Mouse (Mus musculus) hindbrain, embryonic 11.5 days (tissue): ENCODE data around the gene Mmp24. TPM values are rescaled to one million over a fixed set of nuclear protein-coding genes. Genes with fewer than 3 reads are reported as not detected.

Source experiments
- polyA plus RNA-seq: library from polyadenylated mRNA; unstranded; fragments of >200 nt; fragmentation: Nextera tagmentation; extraction: Ambion mirVana; gene quantifications from 2 replicates; pipeline ENCODE4 v1.2.1, GENCODE M21; 2014

Gene Mmp24
- polyA plus RNA-seq, 1 experiment from 2014 or later: 3.2 TPM

Other genes with a start within 250 kb of the Mmp24 start
- gene Gss, start 182.5 kb upstream of the Mmp24 start, polyA plus RNA-seq: 14.7 and 15.9 TPM in 2 replicates
- 0.46 and 0.52 TPM in 2 replicates for gene Myh7b, start 164.1 kb upstream of the Mmp24 start, polyA plus RNA-seq
- 154 and 157 TPM in 2 replicates for gene Trpc4ap, start 83.0 kb upstream of the Mmp24 start, polyA plus RNA-seq
- gene Edem2, start 45.9 kb upstream of the Mmp24 start, polyA plus RNA-seq: 36.0 and 37.4 TPM in 2 replicates
- not detected in 2 replicates for gene Gm17581, start 39.5 kb upstream of the Mmp24 start, polyA plus RNA-seq
- gene Procr, start 24.2 kb upstream of the Mmp24 start, polyA plus RNA-seq: 2.5 and 3.1 TPM in 2 replicates
- 9.6 and 9.7 TPM in 2 replicates for gene BC029722, start 44.1 kb downstream of the Mmp24 start, polyA plus RNA-seq
- 193 and 208 TPM in 2 replicates for gene Eif6, start 51.6 kb downstream of the Mmp24 start, polyA plus RNA-seq
- gene Fam83c, start 59.5 kb downstream of the Mmp24 start, polyA plus RNA-seq: 0.19 and 0.20 TPM in 2 replicates
- 69.6 and 80.8 TPM in 2 replicates for gene Uqcc1, start 155.0 kb downstream of the Mmp24 start, polyA plus RNA-seq
- not detected in 2 replicates for gene Gm15557, start 165.4 kb downstream of the Mmp24 start, polyA plus RNA-seq
- 1.3 and 1.4 TPM in 2 replicates for gene Gdf5, start 170.0 kb downstream of the Mmp24 start, polyA plus RNA-seq
- gene Cep250, start 181.1 kb downstream of the Mmp24 start, polyA plus RNA-seq: 14.9 and 23.3 TPM in 2 replicates
- 1.4 and 2.5 TPM in 2 replicates for gene 6430550D23Rik, start 232.6 kb downstream of the Mmp24 start, polyA plus RNA-seq
- 238 and 243 TPM in 2 replicates for gene Ergic3, start 232.7 kb downstream of the Mmp24 start, polyA plus RNA-seq